Mouse (Mus musculus) embryonic fibroblast, embryonic 13.5 days (primary cell): ENCODE data around the gene Wscd2.

Experiments used
- CTCF ChIP-seq: IDR thresholded peaks from 2 replicates; pipeline ENCODE4 v1.5.1; 2011; ENCODE audit warnings: mild to moderate bottlenecking, control low read depth, low read length, moderate library complexity, borderline replicate concordance; ENCODE audit not compliant: insufficient read depth
- POLR2A ChIP-seq: IDR thresholded peaks from 2 replicates; pipeline ENCODE4 v1.6.1; 2011; ENCODE audit warnings: low read depth, mild to moderate bottlenecking, control low read depth, low read length, moderate library complexity

GRCm38 (mm10) chr5:113625068-113625467 lies 134.9 kb downstream of the Wscd2 start:
- TF ChIP-seq CTCF, result no peak
- TF ChIP-seq POLR2A, result no peak
